Mouse (Mus musculus) limb, embryonic 15.5 days (tissue): ENCODE results near the gene Slc6a6. TPM values are rescaled to one million over a fixed set of nuclear protein-coding genes. Genes with fewer than 3 reads are reported as not detected.

Experiments used
- ATAC-seq: fragments of 200-750 bp; cut with Nextera tagmentation; 2 replicates; pipeline ENCODE4 v1.8.0; 2017; ENCODE audit warnings: low read depth, moderate TSS enrichment; ENCODE audit not compliant: insufficient number of reproducible peaks, low FRiP score, low TSS enrichment
- H3K27ac ChIP-seq: fragments of 300-500 bp; sonication (generic); 2 replicates; pipeline ENCODE4 v1.5.1; 2015; ENCODE audit warnings: moderate library complexity, mild to moderate bottlenecking, inconsistent platforms
- H3K27me3 ChIP-seq: fragments of 300-500 bp; sonication (generic); 2 replicates; pipeline ENCODE4 v1.6.1; 2015; ENCODE audit warnings: inconsistent platforms
- H3K36me3 ChIP-seq: fragments of 300-500 bp; sonication (generic); 2 replicates; pipeline ENCODE4 v1.6.1; 2015; ENCODE audit warnings: inconsistent platforms
- H3K4me1 ChIP-seq: fragments of 300-500 bp; sonication (generic); 2 replicates; pipeline ENCODE4 v1.6.1; 2015; ENCODE audit warnings: inconsistent platforms
- H3K4me2 ChIP-seq: fragments of 300-500 bp; sonication (generic); 2 replicates; pipeline ENCODE4 v1.6.1; 2015; ENCODE audit warnings: mild to moderate bottlenecking, inconsistent platforms
- H3K4me3 ChIP-seq: fragments of 300-500 bp; sonication (generic); 2 replicates; pipeline ENCODE4 v1.5.1; 2015; ENCODE audit warnings: mild to moderate bottlenecking, inconsistent platforms
- H3K9ac ChIP-seq: fragments of 300-500 bp; sonication (generic); 2 replicates; pipeline ENCODE4 v1.6.1; 2015; ENCODE audit warnings: inconsistent platforms
- H3K9me3 ChIP-seq: fragments of 300-500 bp; sonication (generic); 2 replicates; pipeline ENCODE4 v1.6.1; 2016; ENCODE audit warnings: inconsistent platforms
- WGBS: fragments of 180-500 bp; shearing (Covaris S2); methylation state at CpG from one replicate; pipeline ENCODE4 v1.1.7; 2015; 5-methylcytosine and 5-hydroxymethylcytosine counted together
- polyA plus RNA-seq: library from polyadenylated mRNA; unstranded; fragments of >200 nt; fragmentation: Nextera tagmentation; extraction: Ambion mirVana; gene quantifications from 2 replicates; pipeline ENCODE4 v1.2.1, GENCODE M21; 2015

The Slc6a6 gene
- polyA plus RNA-seq, 1 experiment from 2014 or later: 46.8 TPM

- Histone ChIP-seq H3K4me2 (no peak overlapping the region), H3K27ac (no peak overlapping the region), H3K9ac (no peak overlapping the region), H3K4me3 (no peak overlapping the region), H3K36me3 (no peaks in the 10 kb centered on the region), H3K27me3 (no peaks in the 10 kb centered on the region), H3K4me1 (peaks cover 23% of the 10 kb centered on the region), H3K9me3 (no peaks in the 10 kb centered on the region)
- ATAC-seq: no peak
- WGBS: 54% methylated on average over 12 of the region's 12 CpGs
Observed at GRCm38 (mm10) chr6:91678506-91679094, 5.3 kb upstream of the Slc6a6 start.

GRCm38 (mm10) chr6:91679095-91679577 is 4.7 kb upstream of the Slc6a6 start:
- no peaks in the 10 kb centered on the region for H3K36me3 ChIP-seq
- H3K9me3 ChIP-seq: no peaks in the 10 kb centered on the region
- no peaks in the 10 kb centered on the region for H3K27me3 ChIP-seq
- H3K9ac ChIP-seq: no peak overlapping the region
- H3K27ac ChIP-seq: no peak overlapping the region
- no peak for ATAC-seq
- H3K4me1 ChIP-seq: peaks cover 26% of the 10 kb centered on the region
- 72% methylated on average over 10 of the region's 10 CpGs for WGBS
- H3K4me2 ChIP-seq: no peak overlapping the region
- no peak overlapping the region for H3K4me3 ChIP-seq

GRCm38 (mm10) chr6:91679716-91680115 is 4.1 kb upstream of the Slc6a6 start:
- Histone ChIP-seq H3K4me3 (no peak overlapping the region), H3K27me3 (no peaks in the 10 kb centered on the region), H3K27ac (no peak overlapping the region), H3K4me2 (no peak overlapping the region), H3K9ac (no peak overlapping the region), H3K36me3 (no peaks in the 10 kb centered on the region), H3K9me3 (no peaks in the 10 kb centered on the region), H3K4me1 (peaks cover 31% of the 10 kb centered on the region)
- ATAC-seq: no peak
- 76% methylated on average over 6 of the region's 6 CpGs for WGBS

- Histone ChIP-seq H3K27me3 (no peaks in the 10 kb centered on the region), H3K9ac (no peak overlapping the region), H3K4me2 (no peak overlapping the region), H3K27ac (no peak overlapping the region), H3K4me1 (peaks cover 44% of the 10 kb centered on the region), H3K4me3 (no peak overlapping the region), H3K36me3 (no peaks in the 10 kb centered on the region), H3K9me3 (no peaks in the 10 kb centered on the region)
- WGBS: 84% methylated on average over 4 of the region's 4 CpGs
- ATAC-seq: no peak
Observed at GRCm38 (mm10) chr6:91681841-91682240, 2.0 kb upstream of the Slc6a6 start.

- Histone ChIP-seq H3K27me3 (no peaks in the 10 kb centered on the region), H3K9ac (0 out of 2 replicates have a peak overlapping the region, but pooled peaks have one; percentile 31), H3K4me3 (peak overlapping the region; percentile 95; the same call in 1 of the 2 replicates), H3K4me1 (peaks cover 52% of the 10 kb centered on the region), H3K36me3 (no peaks in the 10 kb centered on the region), H3K4me2 (peak overlapping the region; percentile 94), H3K9me3 (no peaks in the 10 kb centered on the region), H3K27ac (peak overlapping the region; percentile 85)
- ATAC-seq: no peak
- 55% methylated on average over 3 of the region's 3 CpGs for WGBS
Observed at GRCm38 (mm10) chr6:91683121-91683520, 732 bp upstream of the Slc6a6 start.

- Histone ChIP-seq H3K4me2 (peak overlapping the region; percentile 94), H3K27me3 (no peaks in the 10 kb centered on the region), H3K9me3 (no peaks in the 10 kb centered on the region), H3K9ac (peak overlapping the region; percentile 95), H3K27ac (peak overlapping the region; percentile 85), H3K4me3 (peak overlapping the region; percentile 95), H3K36me3 (no peaks in the 10 kb centered on the region), H3K4me1 (peaks cover 52% of the 10 kb centered on the region)
- no peak for ATAC-seq
- 2% methylated on average over 12 of the region's 13 CpGs for WGBS
Observed at GRCm38 (mm10) chr6:91684474-91684829, 599 bp downstream of the Slc6a6 start.

- H3K9ac ChIP-seq: peak overlapping the region; percentile 95
- H3K4me2 ChIP-seq: peak overlapping the region; percentile 94
- H3K9me3 ChIP-seq: no peaks in the 10 kb centered on the region
- WGBS: 6% methylated on average over 17 of the region's 17 CpGs
- peak overlapping the region; percentile 85; the same call in 1 of the 2 replicates for H3K27ac ChIP-seq
- H3K36me3 ChIP-seq: no peaks in the 10 kb centered on the region
- peaks cover 56% of the 10 kb centered on the region for H3K4me1 ChIP-seq
- peak overlapping the region; percentile 95 for H3K4me3 ChIP-seq
- H3K27me3 ChIP-seq: no peaks in the 10 kb centered on the region
- ATAC-seq: no peak
Observed at GRCm38 (mm10) chr6:91684831-91685532, 1.1 kb downstream of the Slc6a6 start.

- 18% methylated on average over 2 of the region's 2 CpGs for WGBS
- peak overlapping the region; percentile 94 for H3K4me2 ChIP-seq
- ATAC-seq: no peak
- peak overlapping the region; percentile 95 for H3K4me3 ChIP-seq
- peaks cover 61% of the 10 kb centered on the region for H3K4me1 ChIP-seq
- no peaks in the 10 kb centered on the region for H3K9me3 ChIP-seq
- H3K9ac ChIP-seq: no peak overlapping the region
- H3K27me3 ChIP-seq: no peaks in the 10 kb centered on the region
- H3K27ac ChIP-seq: no peak overlapping the region
- no peaks in the 10 kb centered on the region; the same call in 1 of the 2 replicates for H3K36me3 ChIP-seq
Observed at GRCm38 (mm10) chr6:91685533-91685883, 1.7 kb downstream of the Slc6a6 start.

- Histone ChIP-seq H3K9ac (no peak overlapping the region), H3K27me3 (no peaks in the 10 kb centered on the region), H3K4me2 (peak overlapping the region; percentile 94), H3K4me3 (peak overlapping the region; percentile 95), H3K4me1 (peaks cover 62% of the 10 kb centered on the region), H3K9me3 (no peaks in the 10 kb centered on the region), H3K27ac (no peak overlapping the region), H3K36me3 (no peaks in the 10 kb centered on the region; the same call in 1 of the 2 replicates)
- 75% methylated on average over 7 of the region's 7 CpGs for WGBS
- no peak for ATAC-seq
Observed at GRCm38 (mm10) chr6:91685896-91686295, 2.0 kb downstream of the Slc6a6 start.

- no peak for ATAC-seq
- H3K36me3 ChIP-seq: peaks cover 5% of the 10 kb centered on the region; the same call in 1 of the 2 replicates
- no peak overlapping the region for H3K27ac ChIP-seq
- whole genome bisulfite sequencing: 35% methylated on average over 4 of the region's 4 CpGs
- no peaks in the 10 kb centered on the region for H3K27me3 ChIP-seq
- H3K4me1 ChIP-seq: peaks cover 62% of the 10 kb centered on the region
- no peaks in the 10 kb centered on the region for H3K9me3 ChIP-seq
- H3K9ac ChIP-seq: no peak overlapping the region
- H3K4me3 ChIP-seq: no peak overlapping the region
- 0 out of 2 replicates have a peak overlapping the region, but pooled peaks have one; percentile 21 for H3K4me2 ChIP-seq
Observed at GRCm38 (mm10) chr6:91686597-91686996, 2.7 kb downstream of the Slc6a6 start.

- Histone ChIP-seq H3K27ac (no peak overlapping the region), H3K36me3 (peaks cover 13% of the 10 kb centered on the region), H3K9ac (no peak overlapping the region), H3K27me3 (no peaks in the 10 kb centered on the region), H3K4me3 (no peak overlapping the region), H3K9me3 (no peaks in the 10 kb centered on the region), H3K4me1 (peaks cover 60% of the 10 kb centered on the region), H3K4me2 (no peak overlapping the region)
- 39% methylated on average over 6 of the region's 6 CpGs for WGBS
- ATAC-seq: no peak
Observed at GRCm38 (mm10) chr6:91688021-91688420, 4.2 kb downstream of the Slc6a6 start.

GRCm38 (mm10) chr6:91689231-91689630 is 5.4 kb downstream of the Slc6a6 start:
- H3K4me3 ChIP-seq: no peak overlapping the region
- ATAC-seq: no peak
- H3K4me1 ChIP-seq: peaks cover 50% of the 10 kb centered on the region
- H3K9ac ChIP-seq: no peak overlapping the region
- no peak overlapping the region for H3K27ac ChIP-seq
- H3K4me2 ChIP-seq: no peak overlapping the region
- no peaks in the 10 kb centered on the region for H3K9me3 ChIP-seq
- peaks cover 13% of the 10 kb centered on the region for H3K36me3 ChIP-seq
- H3K27me3 ChIP-seq: no peaks in the 10 kb centered on the region
